Mouse (Mus musculus): Measurements from ENCODE around the gene Tubgcp3.

GRCm38 (mm10) chr8:12609752-12610449 is 62.1 kb downstream of the Tubgcp3 start:
- TF ChIP-seq EP300 (IDR thresholded peaks at IDR 0.05), result no peak
- TF ChIP-seq CTCF (IDR thresholded peaks at IDR 0.05), result no peak

Measured in lung, postnatal 0 days (tissue).